Mouse (Mus musculus) stomach, postnatal 0 days (tissue): ENCODE data around the gene Olfr1564. TPM values are rescaled to one million over a fixed set of nuclear protein-coding genes. Genes with fewer than 3 reads are reported as not detected.
"Not testable (repeated sequence)": the region's sequence is repeated elsewhere in the genome, so short reads cannot be mapped to it uniquely, and the experiment has no call there.

ENCODE experiments used
- ATAC-seq: fragments of 200-750 bp; cut with Nextera tagmentation; 2 replicates; pipeline ENCODE4 v1.8.0; 2017; ENCODE audit not compliant: low FRiP score, low TSS enrichment
- DNase-seq: peaks from one replicate; pipeline ENCODE4 v3.0.0-alpha.2; 2016; ENCODE audit warnings: low spot score
- H3K27ac ChIP-seq: fragments of 300-500 bp; sonication (generic); replicated peaks from 2 replicates; pipeline ENCODE4 v1.5.1; 2014; ENCODE audit warnings: mild to moderate bottlenecking, control low read depth
- H3K27me3 ChIP-seq: fragments of 300-500 bp; sonication (generic); 2 replicates; pipeline ENCODE4 v1.6.1; 2014; ENCODE audit warnings: low read length; ENCODE audit not compliant: control insufficient read depth, insufficient read depth
- H3K36me3 ChIP-seq: fragments of 300-500 bp; sonication (generic); 2 replicates; pipeline ENCODE4 v1.6.1; 2014; ENCODE audit warnings: low read length, mixed read lengths; ENCODE audit not compliant: control insufficient read depth, insufficient read depth
- H3K4me1 ChIP-seq: fragments of 300-500 bp; sonication (generic); replicated peaks from 2 replicates; pipeline ENCODE4 v1.6.1; 2014; ENCODE audit warnings: antibody characterized with exemption; ENCODE audit not compliant: control insufficient read depth, insufficient read depth
- H3K4me2 ChIP-seq: fragments of 300-500 bp; sonication (generic); replicated peaks from 2 replicates; pipeline ENCODE4 v1.6.1; 2014; ENCODE audit warnings: low read depth, mild to moderate bottlenecking, control low read depth, moderate library complexity
- H3K4me3 ChIP-seq: fragments of 300-500 bp; sonication (generic); 2 replicates; pipeline ENCODE4 v1.5.1; 2014; ENCODE audit warnings: low read depth, low read length, control low read depth
- H3K9ac ChIP-seq: fragments of 300-500 bp; sonication (generic); 2 replicates; pipeline ENCODE4 v1.6.1; 2014; ENCODE audit warnings: mild to moderate bottlenecking, low read length, control low read depth, mixed read lengths
- H3K9me3 ChIP-seq: fragments of 300-500 bp; sonication (generic); 2 replicates; pipeline ENCODE4 v1.6.1; 2016; ENCODE audit warnings: low read length; ENCODE audit not compliant: control insufficient read depth
- CTCF ChIP-seq: IDR thresholded peaks from 2 replicates; pipeline ENCODE4 v1.5.1; 2016; ENCODE audit warnings: antibody characterized with exemption, low read depth, mild to moderate bottlenecking, moderate library complexity
- EP300 ChIP-seq: optimal IDR thresholded peaks from 2 replicates; pipeline ENCODE3; 2016; ENCODE audit warnings: antibody characterized with exemption
- WGBS: fragments of 180-500 bp; shearing (Covaris S2); extraction: QIAGEN DNeasy Blood & Tissue Kit; methylation state at CpG from one replicate; pipeline ENCODE4 v1.1.7; 2014; 5-methylcytosine and 5-hydroxymethylcytosine counted together
- polyA plus RNA-seq: library from polyadenylated mRNA; unstranded; fragments of >200 nt; fragmentation: Nextera tagmentation; extraction: Ambion mirVana; gene quantifications from 2 replicates; pipeline ENCODE4 v1.2.1, GENCODE M21; 2015

Olfr1564 gene
- polyA plus RNA-seq: 0.02 TPM in 1 of 2 replicates, not detected in the other

GRCm38 (mm10) chr17:33221590-33221989 is at the start of gene Olfr1564:
Gene Olfr1564 (minus strand): TSS chr17:33221690.
- H3K9me3 ChIP-seq: 0 out of 2 replicates have a peak, but pooled peaks cover 4% of the 10 kb centered on the region
- no peak for DNase-seq
- no peaks in the 10 kb centered on the region for H3K27me3 ChIP-seq
- H3K27ac ChIP-seq: no peak within 1 kb of the TSS
- no peak within 1 kb of the TSS for H3K4me3 ChIP-seq
- no peaks in the 10 kb centered on the region for H3K36me3 ChIP-seq
- no peak for ATAC-seq
- TF ChIP-seq CTCF (no peak), EP300 (no peak)
- 79% methylated on average over 2 of the region's 2 CpGs for WGBS
- no peak within 1 kb of the TSS for H3K4me2 ChIP-seq
- no peaks in the 10 kb centered on the region for H3K4me1 ChIP-seq
- H3K9ac ChIP-seq: no peak within 1 kb of the TSS

- WGBS: 86% methylated on average over 9 of the region's 9 CpGs
- TF ChIP-seq CTCF: no peak
- no peak for TF ChIP-seq EP300
- H3K4me1 ChIP-seq: no peaks in the 10 kb centered on the region
- H3K9me3 ChIP-seq: no peaks in the 10 kb centered on the region
- H3K27me3 ChIP-seq: no peaks in the 10 kb centered on the region
- DNase-seq (no peak), ATAC-seq (no peak)
- H3K36me3 ChIP-seq: no peaks in the 10 kb centered on the region
- no peak overlapping the region for H3K4me2 ChIP-seq
- H3K27ac ChIP-seq: no peak overlapping the region
- H3K4me3 ChIP-seq: no peak overlapping the region
- no peak overlapping the region for H3K9ac ChIP-seq
Measured at GRCm38 (mm10) chr17:33268907-33269306, 47.4 kb upstream of the Olfr1564 start.

- no peaks in the 10 kb centered on the region for H3K4me1 ChIP-seq
- ATAC-seq (no peak), DNase-seq (no peak)
- TF ChIP-seq EP300 (no peak), CTCF (no peak)
- no peaks in the 10 kb centered on the region for H3K9me3 ChIP-seq
- no peaks in the 10 kb centered on the region for H3K36me3 ChIP-seq
- no peak within 1 kb of the TSS for H3K4me3 ChIP-seq
- no peaks in the 10 kb centered on the region for H3K27me3 ChIP-seq
- no peak within 1 kb of the TSS for H3K4me2 ChIP-seq
- 73% methylated on average over 1 of the region's 1 CpGs for WGBS
- no peak within 1 kb of the TSS for H3K9ac ChIP-seq
- H3K27ac ChIP-seq: no peak within 1 kb of the TSS
Measured at GRCm38 (mm10) chr17:33264376-33264775, 42.9 kb upstream of the Olfr1564 start, which contains the start of gene Olfr63. Gene Olfr63 (plus strand): TSS chr17:33264676.

GRCm38 (mm10) chr17:33255319-33255657 is 33.8 kb upstream of the Olfr1564 start:
- WGBS: no CpG with 5 or more reads among the region's 2 CpGs
- not testable (repeated sequence) for H3K4me1 ChIP-seq
- peak; percentile 18; the same call in 1 of the 2 replicates for ATAC-seq

GRCm38 (mm10) chr17:33254530-33255318 is 33.2 kb upstream of the Olfr1564 start, which contains the start of gene Zfp955a:
Gene Zfp955a (minus strand): TSS chr17:33255145.
- not testable (repeated sequence) for H3K36me3 ChIP-seq, H3K4me1 ChIP-seq, H3K4me3 ChIP-seq, H3K27ac ChIP-seq, H3K9ac ChIP-seq, H3K4me2 ChIP-seq, H3K9me3 ChIP-seq, H3K27me3 ChIP-seq, DNase-seq
- ATAC-seq: peak; percentile 99
- 20% methylated on average over 1 of the region's 34 CpGs for WGBS

More at GRCm38 (mm10) chr17:33255319-33255657, 33.8 kb upstream of the Olfr1564 start:
- DNase-seq, H3K27ac ChIP-seq, H3K27me3 ChIP-seq, H3K4me2 ChIP-seq, H3K36me3 ChIP-seq, H3K9me3 ChIP-seq, H3K4me3 ChIP-seq, H3K9ac ChIP-seq: not testable (repeated sequence)

GRCm38 (mm10) chr17:33236646-33237045 is 15.2 kb upstream of the Olfr1564 start:
- not testable (repeated sequence) for H3K27me3 ChIP-seq, H3K4me2 ChIP-seq, DNase-seq, ATAC-seq, H3K9ac ChIP-seq, H3K27ac ChIP-seq, H3K4me1 ChIP-seq, H3K36me3 ChIP-seq, H3K4me3 ChIP-seq, H3K9me3 ChIP-seq
- WGBS: 90% methylated on average over 1 of the region's 1 CpGs

GRCm38 (mm10) chr17:33191002-33191401 is 30.5 kb downstream of the Olfr1564 start, which contains the start of gene Olfr239:
Gene Olfr239 (plus strand): TSS chr17:33191302.
- DNase-seq, H3K9ac ChIP-seq, H3K27ac ChIP-seq, ATAC-seq, H3K4me3 ChIP-seq, H3K27me3 ChIP-seq, H3K36me3 ChIP-seq, H3K9me3 ChIP-seq, H3K4me2 ChIP-seq, H3K4me1 ChIP-seq: not testable (repeated sequence)
- no CpG with 5 or more reads among the region's 2 CpGs for WGBS

- not testable (repeated sequence) for H3K9me3 ChIP-seq, H3K27me3 ChIP-seq, H3K9ac ChIP-seq, H3K4me2 ChIP-seq, H3K4me1 ChIP-seq, H3K27ac ChIP-seq, H3K4me3 ChIP-seq, H3K36me3 ChIP-seq, ATAC-seq, DNase-seq
- 80% methylated on average over 1 of the region's 1 CpGs for WGBS
Measured at GRCm38 (mm10) chr17:33168147-33168546, 53.3 kb downstream of the Olfr1564 start, which contains the start of gene Olfr55. Gene Olfr55 (plus strand): TSS chr17:33168447.
